Mouse (Mus musculus) lung, postnatal 14 days (tissue): ENCODE results near the gene Pde6d.
"Not testable (repeated sequence)": the region's sequence is repeated elsewhere in the genome, so short reads cannot be mapped to it uniquely, and the experiment has no call there.

Source experiments
- DNase-seq: peaks from one replicate; pipeline ENCODE4 v3.0.0; 2021

Gene Pde6d

DNA sequence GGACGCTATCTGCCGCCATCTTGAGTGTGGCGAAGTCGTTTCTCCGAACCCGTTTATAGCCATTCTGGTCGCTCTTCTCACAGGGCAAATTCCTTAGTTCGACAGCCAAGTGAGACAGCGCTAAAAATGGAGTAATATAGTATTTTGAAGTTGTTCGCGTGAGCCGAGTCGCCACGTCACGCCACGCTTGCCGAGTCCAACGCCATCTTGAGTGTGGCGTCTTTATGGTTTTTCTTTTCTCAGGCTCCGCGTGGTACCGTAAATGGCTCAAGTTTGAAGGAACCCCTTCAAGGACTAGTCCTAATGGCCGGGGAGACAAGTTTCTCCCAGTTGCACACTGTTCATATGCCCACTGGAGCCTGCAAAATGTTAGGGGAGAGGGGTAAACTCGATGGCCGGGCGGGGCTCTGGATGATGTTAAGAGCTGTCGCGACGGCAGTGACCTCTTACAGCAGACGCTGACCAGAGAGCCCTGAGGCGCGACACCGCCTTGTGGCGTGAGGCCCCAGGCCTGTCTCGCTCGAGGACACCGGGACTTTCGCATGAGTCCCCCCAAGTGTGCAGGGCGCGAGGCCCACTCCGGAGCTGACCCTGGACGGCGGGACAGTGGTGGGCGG is 56.8 kb downstream of the Pde6d start:
- no peak for DNase-seq

DNA sequence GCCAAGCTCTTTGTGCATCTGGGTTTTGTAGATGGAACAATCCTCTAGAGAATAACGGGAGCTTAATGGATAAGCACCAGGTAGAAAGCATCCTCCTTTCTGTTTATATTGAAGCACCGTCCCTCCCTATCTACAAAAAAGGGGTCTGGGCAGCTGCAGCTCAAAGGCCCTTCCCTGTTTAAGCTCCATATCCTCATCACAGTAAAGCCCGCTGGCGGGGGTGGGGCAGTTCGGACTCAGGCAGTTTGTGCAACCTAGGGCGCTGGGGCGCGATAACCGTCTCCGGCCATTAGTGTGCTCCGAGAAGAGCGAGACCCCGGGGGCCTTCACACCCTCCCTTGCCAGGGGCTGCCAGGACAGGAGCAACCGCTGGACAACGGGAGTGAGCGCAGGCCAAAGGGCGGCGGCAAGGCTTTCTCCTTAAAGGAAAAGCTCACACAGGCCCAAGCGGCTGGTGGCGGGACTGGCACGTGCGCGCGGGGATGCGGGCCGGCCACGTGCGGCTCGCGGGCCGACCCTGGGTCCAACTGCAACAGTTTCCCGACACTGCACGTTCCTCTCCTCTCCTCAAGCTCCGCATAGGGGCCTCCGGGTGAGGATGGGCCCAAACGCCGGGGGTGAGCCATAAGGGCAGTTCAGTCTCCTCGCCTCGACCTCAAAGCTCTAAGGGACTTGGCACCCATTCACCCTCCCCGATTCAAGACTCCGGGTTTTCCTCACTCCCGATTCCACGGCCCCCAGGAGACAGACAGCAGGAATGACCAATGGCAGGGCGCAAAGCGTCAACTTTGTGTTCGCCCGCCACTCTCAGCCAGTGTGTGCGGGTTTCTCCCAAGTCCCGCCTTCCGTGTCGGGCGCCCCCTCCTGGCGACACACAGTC is 57.6 kb downstream of the Pde6d start:
- peak; percentile 100 for DNase-seq

- DNase-seq = no peak
Observed at GRCm38 (mm10) chr1:86523776-86524618, 58.4 kb downstream of the Pde6d start.

DNA sequence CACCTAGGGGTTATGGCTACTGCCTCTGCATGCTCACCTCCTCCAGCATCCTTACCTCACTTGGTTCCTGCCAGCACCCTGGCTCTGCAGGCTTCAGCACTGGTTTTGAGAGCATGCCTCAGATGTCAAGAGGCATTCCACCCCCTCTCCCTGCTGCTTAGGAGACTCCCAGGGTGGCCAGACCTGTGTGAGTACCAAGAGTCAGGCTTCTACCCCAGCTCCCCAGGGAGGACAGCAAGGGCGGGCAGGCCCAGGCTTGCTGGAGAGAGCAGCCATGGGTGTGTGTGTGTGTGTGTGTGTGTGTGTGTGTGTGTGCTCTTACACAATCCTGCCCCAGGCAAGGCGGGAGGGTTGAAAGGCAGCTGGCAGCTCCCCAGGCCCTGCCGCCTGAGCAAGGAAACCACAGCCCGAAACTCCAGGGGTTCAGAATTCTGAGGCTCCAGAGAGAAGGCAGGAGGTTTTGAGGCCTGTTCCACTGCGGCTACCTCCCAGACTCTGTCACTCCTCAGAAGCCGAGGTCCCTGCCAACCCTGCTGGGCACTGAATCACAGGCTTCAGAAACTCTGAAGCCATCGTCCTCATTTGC is 60.0 kb downstream of the Pde6d start:
- DNase-seq = peak; percentile 72

DNA sequence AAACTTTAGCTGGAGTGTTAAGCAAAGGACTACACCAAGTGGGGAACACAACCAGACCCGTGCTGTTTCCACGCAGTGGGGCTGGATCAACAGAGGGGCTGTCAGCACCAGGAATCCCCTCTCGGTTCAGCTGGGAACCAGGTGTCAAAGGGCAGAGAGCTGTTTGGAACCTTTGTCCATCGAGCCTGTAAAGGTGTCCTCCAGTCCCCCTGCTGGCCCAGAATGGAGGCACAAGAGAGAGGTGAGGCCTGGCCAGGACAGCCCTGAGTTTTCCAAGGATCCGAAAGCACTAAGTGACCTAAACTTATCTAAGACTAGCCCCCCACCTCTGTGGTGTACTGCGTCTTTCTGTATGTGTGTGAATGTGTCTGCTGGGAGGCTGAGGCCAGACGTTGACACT is 62.1 kb downstream of the Pde6d start:
- peak; percentile 63 for DNase-seq

DNA sequence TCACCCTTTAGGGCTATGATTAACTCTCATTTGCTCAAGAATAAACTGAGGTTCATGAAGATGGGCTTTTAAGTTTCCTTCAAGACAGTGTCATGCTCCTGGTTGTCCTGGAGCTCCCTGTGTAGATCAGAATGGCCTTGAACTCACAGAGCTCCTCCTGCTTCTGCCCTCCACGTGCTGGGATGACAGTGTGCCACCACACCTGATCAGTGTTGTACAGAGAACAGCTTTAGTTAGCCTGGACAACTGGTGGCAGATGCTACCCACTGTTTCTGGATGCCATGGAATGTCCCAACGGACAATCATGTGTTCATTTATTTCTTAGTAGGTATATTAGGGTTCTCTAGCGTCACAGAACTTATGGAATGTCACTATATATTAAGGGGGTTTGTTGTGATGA is 65.4 kb downstream of the Pde6d start:
- DNase-seq = no peak

DNA sequence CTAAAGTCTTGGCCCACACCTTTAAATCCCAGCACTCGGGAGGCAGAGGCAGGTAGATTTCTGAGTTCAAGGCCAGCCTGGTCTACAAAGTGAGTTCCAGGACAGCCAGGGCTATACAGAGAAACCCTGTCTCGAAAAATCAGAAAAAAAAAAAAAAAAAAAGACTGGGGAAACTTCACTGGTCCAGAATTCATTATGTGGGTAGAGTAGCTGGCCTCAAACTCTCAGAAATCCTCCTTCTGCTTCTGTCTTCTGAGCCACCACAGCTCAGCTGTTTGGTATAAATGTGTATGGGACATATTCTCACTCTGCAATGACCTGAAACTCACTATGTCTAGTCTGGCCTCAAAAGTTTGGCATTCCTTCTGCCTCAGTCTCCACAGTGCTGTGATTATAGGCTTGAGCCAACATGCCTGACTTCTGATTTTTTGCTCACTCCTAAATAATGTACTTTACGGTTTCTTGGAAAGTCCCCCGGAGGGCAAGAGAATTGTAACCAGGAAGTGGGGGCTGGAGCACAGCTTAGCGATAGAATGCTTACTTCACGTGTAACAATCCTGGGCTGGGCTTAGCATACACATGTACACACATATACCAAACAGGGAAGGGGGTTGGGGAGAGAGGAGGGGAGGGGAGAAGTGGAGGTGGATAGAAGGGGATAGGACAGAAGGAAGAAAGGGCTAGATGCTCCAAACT is 66.6 kb downstream of the Pde6d start:
- DNase-seq = no peak

- DNase-seq = not testable (repeated sequence)
Observed at GRCm38 (mm10) chr1:86513031-86513430, 69.4 kb downstream of the Pde6d start.

GRCm38 (mm10) chr1:86512154-86512720 is 70.2 kb downstream of the Pde6d start:
- no peak for DNase-seq

DNA sequence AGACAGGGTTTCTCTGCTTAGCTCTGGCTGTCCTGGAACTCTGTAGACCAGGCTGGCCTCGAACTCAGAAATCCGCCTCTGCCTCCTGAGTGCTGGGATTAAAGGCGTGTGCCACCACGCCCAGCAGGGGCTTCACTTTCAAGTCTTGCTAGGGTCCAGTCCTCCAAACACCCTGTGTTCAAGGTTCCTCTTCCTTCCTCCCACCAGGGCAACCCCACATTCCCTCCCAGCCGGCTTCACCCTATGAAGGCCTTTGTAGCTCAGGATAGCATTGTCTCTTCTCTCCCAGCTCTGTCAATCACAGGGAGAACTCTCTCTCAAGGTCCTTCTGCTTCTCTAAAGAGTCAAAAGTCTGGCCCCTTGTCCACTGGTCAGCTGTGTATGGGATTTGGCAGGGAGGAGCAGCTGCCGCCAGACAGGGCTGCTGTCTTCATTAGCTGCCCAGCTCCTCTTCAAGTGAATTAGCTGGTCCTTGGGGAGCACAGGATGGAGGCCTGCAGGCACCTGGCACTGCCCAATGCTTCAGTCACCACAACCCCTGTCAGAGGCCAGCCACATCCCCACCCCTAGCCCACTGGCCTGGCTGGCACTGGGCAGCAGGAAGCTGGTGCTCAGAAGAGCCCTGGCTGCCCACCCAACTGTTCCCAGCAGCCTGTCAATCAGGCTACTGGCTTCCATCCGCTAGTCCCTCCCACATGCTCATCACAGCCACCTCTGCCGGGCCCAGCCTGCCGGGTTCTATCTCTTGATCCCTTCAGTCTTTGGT is 71.6 kb downstream of the Pde6d start:
- no peak for DNase-seq

DNA sequence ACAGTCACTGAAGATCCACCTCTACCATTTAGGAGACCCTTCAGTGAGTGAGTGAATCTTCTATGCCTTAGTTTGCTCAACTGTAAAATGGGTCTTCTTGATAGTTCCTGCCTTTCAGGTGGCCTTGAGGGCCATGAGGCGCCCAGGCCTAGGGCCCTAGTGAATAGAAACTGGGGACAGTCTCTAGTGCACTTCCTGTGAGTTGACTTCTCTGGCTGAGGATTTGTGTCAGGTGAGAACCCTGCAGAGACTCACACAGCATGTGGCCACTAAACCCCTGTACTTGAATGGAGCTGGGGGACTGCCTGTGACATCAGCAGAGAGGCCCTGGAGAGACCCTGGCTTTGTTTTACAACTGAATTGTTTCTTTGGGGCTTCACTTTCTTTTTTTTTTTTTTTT is 72.2 kb downstream of the Pde6d start:
- no peak for DNase-seq

GRCm38 (mm10) chr1:86509410-86509809 is 73.0 kb downstream of the Pde6d start:
- DNase-seq = peak; percentile 93

DNA sequence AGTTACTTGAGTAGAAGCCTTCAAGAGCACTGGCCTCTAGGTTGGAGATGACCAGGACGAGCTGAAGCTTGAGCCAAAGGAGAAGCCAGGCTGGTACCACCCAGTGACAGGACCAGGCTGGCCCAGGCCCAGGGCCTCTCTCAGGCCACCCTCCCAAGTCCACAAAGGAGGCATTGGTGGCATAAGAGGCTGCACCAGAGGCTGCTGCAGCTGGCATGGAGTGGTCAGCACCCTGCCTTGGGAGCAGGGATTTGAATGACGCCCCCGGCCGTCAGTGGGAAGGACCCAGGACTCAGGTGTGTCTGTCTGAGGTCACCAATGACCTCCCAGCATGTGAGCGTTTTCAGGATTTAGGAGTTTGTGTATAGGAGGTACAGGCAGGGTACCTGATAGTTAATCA is 74.6 kb downstream of the Pde6d start:
- DNase-seq = no peak

GRCm38 (mm10) chr1:86506420-86506819 is 76.0 kb downstream of the Pde6d start:
- DNase-seq = no peak

DNA sequence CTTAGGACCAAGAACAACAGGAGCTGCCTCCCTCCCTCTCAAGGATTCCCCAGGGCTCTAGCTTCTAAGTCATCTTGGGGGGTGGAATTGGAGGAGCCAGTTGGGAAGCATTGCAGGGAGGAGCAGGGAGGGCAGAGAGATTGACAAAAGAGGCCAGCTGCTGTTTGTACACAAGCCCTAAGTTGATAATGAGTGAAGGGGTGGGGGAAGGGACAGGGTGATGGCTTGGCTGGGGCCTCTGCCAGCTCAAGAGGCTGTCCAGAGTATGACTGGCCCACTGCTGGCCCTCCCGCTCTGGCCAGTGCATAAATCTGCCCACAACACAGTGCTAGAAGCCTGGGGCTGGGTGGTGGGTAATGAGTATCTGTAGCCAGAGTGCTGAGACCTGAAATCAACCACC is 77.0 kb downstream of the Pde6d start:
- DNase-seq = peak; percentile 54

- DNase-seq = peak; percentile 41
Observed at GRCm38 (mm10) chr1:86504697-86505421, 77.6 kb downstream of the Pde6d start.

GRCm38 (mm10) chr1:86503906-86504696 is 78.3 kb downstream of the Pde6d start:
- peak; percentile 94 for DNase-seq

DNA sequence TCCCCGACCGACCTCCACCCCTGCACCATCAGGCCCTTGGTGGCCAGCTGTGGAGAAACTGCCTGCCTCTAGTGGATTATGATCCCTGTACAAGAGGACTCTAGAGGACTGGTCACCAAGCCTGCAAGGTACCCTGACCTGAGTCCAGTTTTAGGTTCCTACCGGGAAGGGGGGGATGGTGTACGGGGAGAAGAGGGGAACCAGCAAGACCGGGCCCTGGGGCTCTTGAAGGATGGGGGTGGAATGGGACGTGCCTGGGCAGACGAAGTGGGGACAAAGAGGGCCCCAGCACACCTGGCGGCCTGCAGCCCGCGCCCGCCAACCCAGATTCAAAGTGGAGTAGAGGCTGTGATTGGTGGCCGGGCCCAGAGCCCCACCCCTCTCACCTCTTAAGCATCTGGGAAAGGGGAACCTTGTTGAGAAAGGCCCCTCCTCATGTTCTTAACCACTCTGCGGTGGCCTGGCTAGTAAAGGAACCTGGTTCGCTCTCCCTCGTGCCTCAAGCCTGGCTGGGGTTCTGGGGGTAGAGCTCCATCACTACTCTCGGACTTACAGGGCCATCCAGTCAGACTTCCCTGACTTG is 79.2 kb downstream of the Pde6d start:
- DNase-seq = no peak
